Mouse (Mus musculus): ENCODE data around the gene Abcc10. TPM values are rescaled to one million over a fixed set of nuclear protein-coding genes. Genes with fewer than 3 reads are reported as not detected.

Abcc10 gene
- polyA plus RNA-seq, 1 experiment from 2014 or later: 5.4 TPM

DNA sequence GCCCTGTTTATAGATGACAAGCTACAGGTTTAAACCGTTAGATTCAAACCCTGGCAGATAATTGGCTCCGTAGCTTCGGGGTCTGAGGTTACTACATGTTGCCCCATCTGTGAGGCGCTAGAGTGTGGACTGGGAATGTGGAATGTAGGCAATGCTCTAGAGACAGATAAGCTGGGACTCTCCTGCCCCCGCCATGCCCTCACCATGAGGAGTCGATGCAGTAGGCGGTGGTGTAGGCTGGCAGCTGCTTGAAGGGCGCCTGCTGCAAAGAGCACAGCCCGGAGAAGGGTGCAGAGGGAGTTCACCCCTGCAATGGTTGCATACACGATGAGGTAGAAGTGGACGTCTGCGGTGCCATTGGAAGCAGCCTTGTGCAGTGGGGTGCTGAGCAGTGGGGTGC is 18.3 kb downstream of the Abcc10 start:
- Histone ChIP-seq H3K27ac (peak overlapping the region; percentile 54; the same call in 1 of the 2 replicates), H3K36me3 (peaks cover 5% of the 10 kb centered on the region; the same call in 1 of the 2 replicates), H3K27me3 (ENCODE audit: insufficient read depth, poor library complexity, severe bottlenecking) (peaks cover 6% of the 10 kb centered on the region; the same call in 1 of the 2 replicates), H3K4me1 (peaks cover 21% of the 10 kb centered on the region), H3K9me3 (no peaks in the 10 kb centered on the region), H3K4me3 (no peak overlapping the region)
- 52% methylated on average over 12 of the region's 12 CpGs for WGBS
- no peak for DNase-seq (ENCODE audit: low spot score)

- peaks cover 29% of the 10 kb centered on the region for H3K27me3 ChIP-seq (ENCODE audit: insufficient read depth, poor library complexity, severe bottlenecking)
- no peak overlapping the region for H3K27ac ChIP-seq
- 88% methylated on average over 15 of the region's 15 CpGs for WGBS
- DNase-seq (ENCODE audit: low spot score): no peak
- no peaks in the 10 kb centered on the region for H3K9me3 ChIP-seq
- no peak overlapping the region for H3K4me3 ChIP-seq
- peaks cover 23% of the 10 kb centered on the region for H3K4me1 ChIP-seq
- peaks cover 10% of the 10 kb centered on the region; the same call in 1 of the 2 replicates for H3K36me3 ChIP-seq
These were observed 21.2 kb downstream of the Abcc10 start for GRCm38 (mm10) chr17:46306956-46307355.

- Histone ChIP-seq H3K36me3 (peaks cover 10% of the 10 kb centered on the region; the same call in 1 of the 2 replicates), H3K27me3 (ENCODE audit: insufficient read depth, poor library complexity, severe bottlenecking) (peaks cover 53% of the 10 kb centered on the region), H3K4me3 (no peak overlapping the region), H3K27ac (no peak overlapping the region), H3K4me1 (peaks cover 13% of the 10 kb centered on the region), H3K9me3 (no peaks in the 10 kb centered on the region)
- WGBS: 85% methylated on average over 9 of the region's 9 CpGs
- no peak for DNase-seq (ENCODE audit: low spot score)
These were observed 24.0 kb downstream of the Abcc10 start for GRCm38 (mm10) chr17:46304184-46304583.

DNA sequence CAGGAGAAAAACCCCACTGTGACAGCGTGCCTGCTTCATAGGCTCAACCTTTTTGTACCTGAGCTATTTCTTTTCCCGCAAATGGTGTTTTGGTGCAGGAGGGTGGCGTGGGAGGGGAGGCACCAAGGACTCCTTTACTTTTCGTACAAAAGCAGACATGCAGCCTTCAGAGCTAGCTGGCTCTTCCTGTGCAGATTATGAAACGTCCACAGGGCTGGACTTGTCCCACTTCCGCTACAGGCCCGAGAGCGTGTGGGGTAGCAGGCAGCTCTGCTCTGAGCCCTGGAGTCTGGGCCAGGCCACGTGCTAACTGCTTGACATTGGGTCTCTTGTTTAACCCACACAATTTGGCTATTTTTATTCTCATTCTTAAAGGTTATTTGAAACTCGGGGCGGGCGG is 26.3 kb downstream of the Abcc10 start:
- 75% methylated on average over 12 of the region's 12 CpGs for WGBS
- Histone ChIP-seq H3K27me3 (ENCODE audit: insufficient read depth, poor library complexity, severe bottlenecking) (peaks cover 76% of the 10 kb centered on the region), H3K4me1 (peaks cover 36% of the 10 kb centered on the region), H3K9me3 (no peaks in the 10 kb centered on the region), H3K27ac (no peak overlapping the region), H3K4me3 (no peak overlapping the region), H3K36me3 (peaks cover 10% of the 10 kb centered on the region; the same call in 1 of the 2 replicates)
- no peak for DNase-seq (ENCODE audit: low spot score)

GRCm38 (mm10) chr17:46298220-46298913 is 29.8 kb downstream of the Abcc10 start:
- H3K27ac ChIP-seq: peak overlapping the region; percentile 42
- peaks cover 24% of the 10 kb centered on the region for H3K4me1 ChIP-seq
- peaks cover 96% of the 10 kb centered on the region for H3K27me3 ChIP-seq (ENCODE audit: insufficient read depth, poor library complexity, severe bottlenecking)
- 0 out of 2 replicates have a peak, but pooled peaks cover 2% of the 10 kb centered on the region for H3K36me3 ChIP-seq
- DNase-seq (ENCODE audit: low spot score): peak; percentile 92
- H3K9me3 ChIP-seq: no peaks in the 10 kb centered on the region
- peak overlapping the region; percentile 75 for H3K4me3 ChIP-seq
- under 1% methylated on average over 48 of the region's 48 CpGs for WGBS

GRCm38 (mm10) chr17:46297364-46298219 is 30.6 kb downstream of the Abcc10 start, which contains the start of gene Dlk2:
Gene Dlk2 (plus strand): TSS chr17:46297421.
- Histone ChIP-seq H3K36me3 (no peaks in the 10 kb centered on the region), H3K27ac (peak within 1 kb of the TSS; percentile 42), H3K4me3 (peak within 1 kb of the TSS; percentile 75), H3K4me1 (peaks cover 24% of the 10 kb centered on the region), H3K27me3 (ENCODE audit: insufficient read depth, poor library complexity, severe bottlenecking) (peaks cover 95% of the 10 kb centered on the region), H3K9me3 (no peaks in the 10 kb centered on the region)
- DNase-seq (ENCODE audit: low spot score): no peak
- WGBS: under 1% methylated on average over 70 of the region's 86 CpGs

- DNase-seq (ENCODE audit: low spot score): no peak
- 13% methylated on average over 6 of the region's 6 CpGs for WGBS
- Histone ChIP-seq H3K9me3 (no peaks in the 10 kb centered on the region), H3K27ac (no peak overlapping the region), H3K4me3 (peak overlapping the region; percentile 75), H3K4me1 (peaks cover 24% of the 10 kb centered on the region), H3K27me3 (ENCODE audit: insufficient read depth, poor library complexity, severe bottlenecking) (peaks cover 89% of the 10 kb centered on the region), H3K36me3 (no peaks in the 10 kb centered on the region)
These were observed 31.2 kb downstream of the Abcc10 start for GRCm38 (mm10) chr17:46297028-46297363.

DNA sequence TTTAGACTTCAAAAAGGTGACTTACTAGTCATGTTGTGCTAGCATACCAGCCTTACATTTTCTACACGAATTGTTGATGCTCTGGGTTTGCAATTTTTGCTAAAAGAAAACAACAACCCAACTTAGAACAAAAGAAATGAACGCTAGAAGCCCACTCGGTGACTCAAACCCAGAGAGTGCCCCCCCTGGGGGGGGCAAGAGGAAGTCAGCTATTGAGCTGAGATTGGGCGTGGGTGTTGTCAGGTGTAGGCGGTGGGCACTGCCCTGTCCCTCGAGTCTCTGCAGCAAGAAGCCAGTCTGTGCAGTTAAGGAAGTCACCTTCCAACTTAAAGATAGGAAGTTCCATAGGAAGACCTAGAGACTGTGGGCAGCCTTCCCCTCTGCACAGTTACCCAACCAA is 31.6 kb downstream of the Abcc10 start:
- Histone ChIP-seq H3K27me3 (ENCODE audit: insufficient read depth, poor library complexity, severe bottlenecking) (peaks cover 85% of the 10 kb centered on the region), H3K4me1 (peaks cover 24% of the 10 kb centered on the region), H3K27ac (no peak overlapping the region), H3K4me3 (peak overlapping the region; percentile 75; the same call in 1 of the 2 replicates), H3K36me3 (no peaks in the 10 kb centered on the region), H3K9me3 (no peaks in the 10 kb centered on the region)
- 42% methylated on average over 6 of the region's 6 CpGs for WGBS
- no peak for DNase-seq (ENCODE audit: low spot score)

GRCm38 (mm10) chr17:46287678-46288095 is 40.5 kb downstream of the Abcc10 start:
- Histone ChIP-seq H3K9me3 (no peaks in the 10 kb centered on the region), H3K27ac (peak overlapping the region; percentile 42), H3K4me1 (peaks cover 11% of the 10 kb centered on the region), H3K36me3 (no peaks in the 10 kb centered on the region), H3K27me3 (ENCODE audit: insufficient read depth, poor library complexity, severe bottlenecking) (no peaks in the 10 kb centered on the region), H3K4me3 (no peak overlapping the region)
- peak; percentile 74 for DNase-seq (ENCODE audit: low spot score)
- 58% methylated on average over 11 of the region's 11 CpGs for WGBS

- DNase-seq (ENCODE audit: low spot score): no peak
- no peaks in the 10 kb centered on the region for H3K9me3 ChIP-seq
- H3K27me3 ChIP-seq (ENCODE audit: insufficient read depth, poor library complexity, severe bottlenecking): no peaks in the 10 kb centered on the region
- H3K4me3 ChIP-seq: no peak overlapping the region
- peaks cover 5% of the 10 kb centered on the region for H3K36me3 ChIP-seq
- H3K4me1 ChIP-seq: peaks cover 26% of the 10 kb centered on the region
- no peak overlapping the region for H3K27ac ChIP-seq
- WGBS: 63% methylated on average over 6 of the region's 6 CpGs
These were observed 42.7 kb downstream of the Abcc10 start for GRCm38 (mm10) chr17:46285407-46285806.

DNA sequence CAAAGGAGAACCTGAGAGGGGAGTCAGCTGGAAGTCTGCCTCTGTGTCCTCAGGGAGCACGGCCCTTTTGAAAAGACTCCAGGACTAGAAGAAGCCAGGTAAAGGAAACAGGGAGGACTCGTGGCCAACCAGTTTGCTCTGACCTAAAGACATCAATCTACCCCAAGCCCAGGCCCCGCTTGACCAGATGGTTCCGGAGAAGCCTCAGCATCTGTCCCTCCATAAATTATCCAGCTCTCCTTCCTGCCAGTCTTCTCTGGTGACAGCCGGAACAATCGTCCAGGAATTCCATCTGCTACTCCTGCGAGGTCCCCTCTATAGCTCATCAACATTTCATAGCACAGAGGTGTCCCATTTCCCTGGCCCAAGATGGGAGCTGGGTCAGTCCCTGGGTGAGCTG is 43.5 kb downstream of the Abcc10 start:
- 67% methylated on average over 7 of the region's 7 CpGs for WGBS
- Histone ChIP-seq H3K27ac (no peak overlapping the region), H3K36me3 (peaks cover 12% of the 10 kb centered on the region), H3K27me3 (ENCODE audit: insufficient read depth, poor library complexity, severe bottlenecking) (no peaks in the 10 kb centered on the region), H3K9me3 (no peaks in the 10 kb centered on the region), H3K4me3 (no peak overlapping the region), H3K4me1 (peaks cover 26% of the 10 kb centered on the region)
- DNase-seq (ENCODE audit: low spot score): peak; percentile 54

DNA sequence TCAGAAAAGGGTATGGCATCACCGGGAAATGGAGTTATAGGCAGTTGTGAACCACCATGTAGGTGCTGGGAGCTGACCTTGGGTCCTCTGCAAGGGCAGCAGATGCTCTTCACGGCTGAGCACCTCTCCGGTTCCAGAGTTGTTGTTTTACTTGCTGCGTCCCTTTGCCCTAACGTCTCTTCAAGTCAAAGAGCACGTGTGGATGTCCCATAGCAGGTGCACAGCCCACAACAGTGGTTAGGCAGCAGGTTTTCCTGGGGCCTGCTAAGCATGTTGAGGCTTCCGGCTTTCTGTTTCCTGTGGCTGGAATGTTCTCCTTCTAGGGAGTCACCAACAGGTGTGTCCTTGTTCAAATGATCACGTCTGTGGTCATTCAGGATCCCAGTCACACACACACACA is 44.2 kb downstream of the Abcc10 start:
- 85% methylated on average over 8 of the region's 8 CpGs for WGBS
- Histone ChIP-seq H3K27me3 (ENCODE audit: insufficient read depth, poor library complexity, severe bottlenecking) (no peaks in the 10 kb centered on the region), H3K4me3 (no peak overlapping the region), H3K4me1 (peaks cover 26% of the 10 kb centered on the region), H3K27ac (no peak overlapping the region), H3K9me3 (no peaks in the 10 kb centered on the region), H3K36me3 (peaks cover 18% of the 10 kb centered on the region)
- no peak for DNase-seq (ENCODE audit: low spot score)

DNA sequence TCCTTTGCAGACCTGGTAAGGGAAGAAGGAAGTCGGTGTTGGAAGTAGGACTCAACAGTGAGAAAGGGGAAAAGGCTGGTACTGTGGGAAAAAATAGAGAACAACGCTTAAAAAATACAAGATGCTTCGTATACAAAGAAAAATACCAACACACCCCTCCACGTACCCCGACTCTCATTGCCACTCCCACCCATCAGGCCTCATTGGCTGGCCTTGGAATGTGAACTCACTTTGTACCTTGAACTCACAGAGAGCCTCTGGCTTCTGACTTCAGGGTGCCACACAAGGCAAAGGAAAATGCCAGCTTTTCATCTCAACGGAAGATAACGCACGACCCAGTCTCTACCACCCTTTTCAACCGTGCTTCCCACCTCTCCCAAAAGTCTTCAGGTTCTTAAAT is 45.0 kb downstream of the Abcc10 start:
- Histone ChIP-seq H3K4me1 (peaks cover 30% of the 10 kb centered on the region), H3K9me3 (no peaks in the 10 kb centered on the region), H3K27me3 (ENCODE audit: insufficient read depth, poor library complexity, severe bottlenecking) (no peaks in the 10 kb centered on the region), H3K36me3 (peaks cover 24% of the 10 kb centered on the region), H3K4me3 (peak overlapping the region; percentile 85), H3K27ac (peak overlapping the region; percentile 94; the same call in 1 of the 2 replicates)
- no peak for DNase-seq (ENCODE audit: low spot score)
- 23% methylated on average over 9 of the region's 9 CpGs for WGBS

Data from heart, embryonic 10.5 days (tissue).